Mouse (Mus musculus): ENCODE data around the gene Ugt1a5.

- TF ChIP-seq CTCF (IDR thresholded peaks at IDR 0.05; ENCODE audit: insufficient read depth, low read depth, low read length) (no peak), POLR2A (IDR thresholded peaks at IDR 0.05; ENCODE audit: insufficient read depth, low read depth, low read length) (no peak)
Observed at GRCm38 (mm10) chr1:88262255-88262654, 96.4 kb downstream of the Ugt1a5 start.

Data from olfactory bulb, adult 2 months (tissue).